Mouse (Mus musculus): ENCODE data around the gene Nelfcd. TPM values are rescaled to one million over a fixed set of nuclear protein-coding genes. Genes with fewer than 3 reads are reported as not detected.

Gene Nelfcd
- total RNA-seq (2015; ENCODE audit: low replicate concordance): 88.0 and 149 TPM in 2 replicates
- total RNA-seq (2017; ENCODE audit: low replicate concordance): 77.8 and 90.2 TPM in 2 replicates

GRCm38 (mm10) chr2:174415731-174416310 is at the start of gene Nelfcd:
TSS of gene Nelfcd (plus strand) at chr2:174415804.
- ATAC-seq (replicated peaks; ENCODE audit: low FRiP score, poor library complexity, severe bottlenecking): peak; percentile 88

DNA sequence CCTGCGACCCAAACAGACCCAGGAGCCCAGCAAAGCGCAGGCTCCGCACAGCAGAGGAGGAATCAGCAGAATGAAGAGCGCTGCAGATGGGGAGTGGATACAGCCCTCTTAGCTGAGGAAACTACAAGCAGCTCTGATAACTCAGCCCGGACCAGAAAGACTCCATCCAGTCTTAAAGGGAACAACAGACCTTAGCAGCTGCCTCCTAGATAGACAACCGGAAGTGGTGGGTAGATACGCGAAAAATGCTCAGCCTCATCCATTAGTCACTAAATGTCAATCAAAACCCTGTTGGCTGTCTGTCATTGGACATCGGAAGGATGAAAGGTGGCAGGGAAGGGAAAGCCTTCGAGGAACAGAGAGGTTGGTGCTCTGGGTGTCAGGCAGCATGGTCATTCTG is 49.0 kb upstream of the Nelfcd start:
- ATAC-seq (replicated peaks; ENCODE audit: low FRiP score, poor library complexity, severe bottlenecking): no peak

GRCm38 (mm10) chr2:174381021-174381420 is 34.6 kb upstream of the Nelfcd start:
- no peak for ATAC-seq (replicated peaks; ENCODE audit: low FRiP score, poor library complexity, severe bottlenecking)

GRCm38 (mm10) chr2:174391936-174392335 is 23.7 kb upstream of the Nelfcd start:
- no peak for ATAC-seq (replicated peaks; ENCODE audit: low FRiP score, poor library complexity, severe bottlenecking)

GRCm38 (mm10) chr2:174392554-174392953 is 23.1 kb upstream of the Nelfcd start:
- ATAC-seq (replicated peaks; ENCODE audit: low FRiP score, poor library complexity, severe bottlenecking): no peak

DNA sequence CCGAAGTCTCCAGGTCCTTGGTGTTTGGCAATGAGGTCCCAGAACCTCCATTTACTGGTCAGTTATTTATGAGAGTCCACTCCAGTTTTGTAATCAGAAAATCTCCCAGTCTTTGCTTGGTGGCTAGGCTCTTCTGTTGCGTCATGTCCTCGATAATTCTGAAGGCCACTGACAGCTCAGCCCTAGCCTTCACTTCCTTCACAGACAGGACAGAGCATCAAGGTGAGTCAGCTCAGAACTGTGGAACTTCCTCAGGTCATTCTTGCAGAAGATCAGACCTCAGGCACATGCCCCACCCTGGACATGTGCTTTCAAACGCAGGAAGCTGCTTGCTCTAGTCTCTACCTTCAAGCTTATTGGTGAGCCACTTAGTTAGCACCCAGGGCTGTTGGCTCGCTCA is 22.2 kb upstream of the Nelfcd start:
- ATAC-seq (replicated peaks; ENCODE audit: low FRiP score, poor library complexity, severe bottlenecking): no peak

GRCm38 (mm10) chr2:174396643-174397042 is 19.0 kb upstream of the Nelfcd start:
- ATAC-seq (replicated peaks; ENCODE audit: low FRiP score, poor library complexity, severe bottlenecking): no peak

GRCm38 (mm10) chr2:174397065-174397464 is 18.5 kb upstream of the Nelfcd start:
- ATAC-seq (replicated peaks; ENCODE audit: low FRiP score, poor library complexity, severe bottlenecking): no peak

DNA sequence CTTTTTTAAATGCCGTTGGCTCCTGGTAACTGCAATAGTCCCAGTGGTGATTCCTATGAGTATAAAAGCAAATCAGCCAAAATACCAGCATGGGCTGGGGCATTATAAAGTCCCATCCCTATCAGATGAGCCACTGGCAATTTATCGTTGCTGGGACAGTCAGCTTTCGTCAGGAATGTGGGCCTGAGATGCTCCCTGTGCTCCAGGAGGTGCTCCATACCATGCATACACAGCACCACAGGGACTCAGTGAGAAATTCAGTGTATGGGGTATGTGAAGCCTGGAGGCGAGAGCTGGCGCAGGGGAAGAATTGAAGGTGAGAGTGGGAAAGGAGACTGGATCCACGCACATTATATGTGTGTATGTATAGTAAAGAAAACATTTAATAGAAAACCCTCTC is 17.7 kb upstream of the Nelfcd start:
- no peak for ATAC-seq (replicated peaks; ENCODE audit: low FRiP score, poor library complexity, severe bottlenecking)

- ATAC-seq (replicated peaks; ENCODE audit: low FRiP score, poor library complexity, severe bottlenecking): no peak
These were observed 15.2 kb upstream of the Nelfcd start for GRCm38 (mm10) chr2:174400396-174400795.

GRCm38 (mm10) chr2:174410222-174410621 is 5.4 kb upstream of the Nelfcd start:
- ATAC-seq (replicated peaks; ENCODE audit: low FRiP score, poor library complexity, severe bottlenecking): no peak

DNA sequence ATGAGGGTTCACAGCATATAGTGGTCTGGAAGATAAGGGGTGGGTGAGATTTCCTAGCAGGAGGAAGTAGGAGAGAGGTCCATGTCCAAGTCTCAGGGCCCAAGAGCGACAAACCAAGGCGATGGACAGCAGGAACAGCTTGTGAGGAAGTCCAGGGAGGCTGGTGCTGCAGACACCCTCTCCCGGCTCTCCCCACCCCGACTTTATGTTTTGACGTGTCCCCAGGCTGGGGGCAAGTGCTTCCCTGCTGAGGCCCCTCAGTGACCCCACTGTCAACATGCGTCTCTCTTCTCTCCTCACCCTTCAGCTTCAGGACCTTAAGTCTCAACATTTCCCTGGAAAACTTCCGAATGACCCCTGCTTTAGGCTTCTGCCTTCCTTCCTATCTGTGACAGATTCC is 2.5 kb upstream of the Nelfcd start:
- no peak for ATAC-seq (replicated peaks; ENCODE audit: low FRiP score, poor library complexity, severe bottlenecking)

- ATAC-seq (replicated peaks; ENCODE audit: low FRiP score, poor library complexity, severe bottlenecking): no peak
These were observed 438 bp upstream of the Nelfcd start for GRCm38 (mm10) chr2:174415001-174415730.

DNA sequence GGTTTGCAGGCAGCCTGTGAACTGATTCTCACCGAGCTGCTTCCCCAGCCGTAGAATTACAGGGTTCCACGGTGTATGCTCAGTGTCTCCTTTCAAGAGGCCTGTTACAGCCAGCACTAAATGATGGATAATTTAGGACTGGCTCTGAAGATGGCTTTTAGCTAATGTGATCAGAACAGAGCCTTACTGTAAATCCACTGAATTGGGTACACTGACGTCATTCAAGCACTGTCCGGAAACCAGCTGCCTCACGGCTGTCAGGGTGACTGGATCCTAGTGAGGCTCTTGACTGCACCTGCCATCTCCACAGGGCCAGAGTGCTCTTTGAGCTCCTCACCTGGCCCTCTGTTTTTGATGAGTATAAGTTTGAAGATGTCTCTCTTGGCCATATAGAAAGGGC is 5.5 kb downstream of the Nelfcd start:
- no peak for ATAC-seq (replicated peaks; ENCODE audit: low FRiP score, poor library complexity, severe bottlenecking)

GRCm38 (mm10) chr2:174424301-174425085 is 8.9 kb downstream of the Nelfcd start:
- ATAC-seq (replicated peaks; ENCODE audit: low FRiP score, poor library complexity, severe bottlenecking): no peak

DNA sequence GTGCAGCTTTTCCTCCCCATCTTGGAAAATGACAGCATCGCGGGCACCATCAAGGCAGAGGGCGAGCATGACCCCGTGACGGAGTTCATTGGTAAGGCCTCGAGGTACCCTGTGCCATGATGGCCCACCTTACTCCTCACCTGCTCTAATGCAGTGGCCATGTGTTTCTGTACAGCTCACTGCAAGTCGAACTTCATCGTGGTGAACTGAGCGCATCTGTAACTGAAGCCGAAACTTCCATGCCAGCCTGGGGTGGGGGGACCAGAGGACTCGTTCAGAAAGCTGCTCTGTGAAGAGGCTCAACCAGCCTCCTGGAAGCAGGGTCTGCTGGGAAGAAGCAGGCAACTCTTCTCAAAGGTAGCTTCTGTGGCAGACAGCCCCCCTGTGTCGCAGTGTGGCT is 11.3 kb downstream of the Nelfcd start:
- no peak for ATAC-seq (replicated peaks; ENCODE audit: low FRiP score, poor library complexity, severe bottlenecking)

DNA sequence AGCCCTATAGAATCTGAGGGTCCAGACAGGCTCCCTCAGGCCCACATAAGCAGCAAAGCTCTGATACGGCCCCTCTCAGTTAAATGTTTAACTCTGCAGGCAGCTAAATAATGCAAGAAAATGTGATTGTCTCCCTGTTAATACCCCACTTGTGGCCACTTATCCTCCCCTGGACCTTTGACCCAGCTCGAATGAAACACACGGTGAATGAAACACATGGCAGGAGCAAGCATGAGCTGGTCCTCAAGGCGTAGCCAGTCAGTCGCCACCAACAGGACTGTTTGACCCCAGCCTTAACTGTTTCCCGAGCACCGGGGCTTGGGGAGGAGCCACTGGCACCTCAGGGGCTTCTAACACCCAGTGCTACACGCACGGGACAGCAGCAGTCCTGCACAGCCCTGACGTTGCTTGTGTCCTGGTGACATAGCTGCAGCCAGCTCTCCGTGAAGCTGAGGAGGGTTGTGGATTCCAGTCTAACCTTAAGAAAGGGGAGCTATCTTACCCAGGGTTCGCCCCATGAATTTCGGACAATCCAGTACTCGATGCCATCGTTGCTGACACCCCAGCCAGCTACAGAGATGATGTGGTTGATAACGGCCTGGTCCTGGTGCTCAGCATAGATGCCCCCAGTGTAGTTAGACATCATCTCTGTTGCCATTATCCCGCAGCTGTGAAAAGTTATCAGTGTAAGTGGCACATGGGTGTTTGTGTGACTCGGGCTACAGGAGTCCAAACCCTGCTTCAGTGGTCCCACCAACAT is 12.7 kb downstream of the Nelfcd start:
- no peak for ATAC-seq (replicated peaks; ENCODE audit: low FRiP score, poor library complexity, severe bottlenecking)

- ATAC-seq (replicated peaks; ENCODE audit: low FRiP score, poor library complexity, severe bottlenecking): no peak
These were observed 13.5 kb downstream of the Nelfcd start for GRCm38 (mm10) chr2:174428996-174429591.

- ATAC-seq (replicated peaks; ENCODE audit: low FRiP score, poor library complexity, severe bottlenecking): no peak
These were observed 19.3 kb downstream of the Nelfcd start for GRCm38 (mm10) chr2:174434943-174435342.

All from erythroid progenitor cell, adult 5-6 weeks (primary cell).